Mouse (Mus musculus): ENCODE results near the gene Fmo6. TPM values are rescaled to one million over a fixed set of nuclear protein-coding genes. Genes with fewer than 3 reads are reported as not detected.

The Fmo6 gene
- not detected for total RNA-seq (2021)
- long read RNA-seq, experiment 1, result 0 reads
- long read RNA-seq, experiment 2, result 0 reads

DNA sequence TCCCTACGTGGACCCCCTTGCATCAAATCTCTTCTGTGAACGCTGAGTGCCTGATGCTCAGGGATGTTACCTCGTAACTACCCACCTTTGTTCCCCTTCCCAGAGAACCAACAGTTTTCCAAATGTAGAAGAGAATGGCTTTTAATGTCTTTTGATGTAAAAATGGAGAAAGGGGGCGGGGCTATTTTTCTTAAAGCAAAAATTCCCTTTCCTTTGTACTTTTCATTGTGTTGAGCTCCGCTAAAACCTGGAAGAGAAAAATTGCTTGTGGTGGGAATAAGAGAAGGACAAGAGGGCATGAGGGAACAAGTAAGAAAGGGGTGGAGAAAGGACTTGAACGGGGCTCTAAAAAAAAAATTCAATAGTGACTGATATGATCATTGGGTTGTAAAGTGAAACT is at the start of gene Fmo6:
TSS of gene Fmo6 (minus strand) at position 101 of the 400 bp plus-strand sequence.
- no peak for DNase-seq
- intact Hi-C loops (cut with DNase I; ENCODE audit: low total_unique reads), result no loop called here

DNA sequence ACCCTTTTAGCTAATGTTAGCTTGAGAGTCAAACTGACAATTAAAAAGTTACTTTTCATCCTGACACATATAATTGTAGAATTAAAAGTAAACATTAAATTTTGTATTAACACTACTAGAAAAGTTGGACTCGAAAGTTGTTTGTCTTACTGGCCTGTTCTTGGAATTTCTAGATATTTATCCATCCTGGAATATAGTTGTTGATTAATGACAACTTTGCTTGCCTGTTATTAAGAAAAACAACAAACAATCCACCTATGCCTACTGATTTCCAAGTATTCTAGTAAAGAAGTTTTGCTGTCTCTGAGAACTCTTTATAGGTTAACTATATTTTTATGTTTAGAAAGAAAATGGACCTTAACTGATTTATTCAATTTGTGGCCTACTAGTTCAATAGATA is 49.5 kb upstream of the Fmo6 start:
- intact Hi-C loops (cut with DNase I; ENCODE audit: low total_unique reads), result no loop called here

DNA sequence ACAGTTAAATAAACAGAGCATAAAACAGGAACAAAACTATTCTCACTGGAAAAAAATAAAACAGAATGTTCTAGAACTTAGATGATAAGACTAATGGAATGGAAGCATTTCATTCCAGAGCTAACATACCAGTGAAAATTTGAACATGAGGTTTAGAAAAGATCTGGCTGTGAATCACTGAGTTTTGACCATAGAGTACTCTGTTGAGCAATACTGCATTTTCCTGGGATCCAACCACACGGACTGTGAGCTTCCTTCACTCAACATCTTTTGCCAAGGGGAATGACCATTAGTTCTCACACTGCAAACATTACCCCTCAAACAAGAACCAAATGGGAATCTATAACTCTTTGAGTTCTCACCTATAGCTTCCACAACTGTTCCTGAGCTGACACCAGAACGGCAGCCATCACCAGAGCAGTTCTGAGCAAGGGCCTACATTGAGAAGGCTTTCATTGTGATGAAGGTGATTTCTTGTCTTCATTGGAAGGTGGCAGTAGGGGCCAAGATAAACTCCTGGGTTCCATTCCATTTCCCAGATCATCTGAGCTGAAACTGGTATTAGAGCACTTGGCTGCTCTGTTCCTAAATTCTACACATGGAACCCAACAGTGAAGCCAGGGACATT is 48.9 kb upstream of the Fmo6 start:
- DNase-seq, result no peak
- intact Hi-C loops (cut with DNase I; ENCODE audit: low total_unique reads), result no loop called here

More for the DNA sequence above, 49.5 kb upstream of the Fmo6 start:
- no peak for DNase-seq

DNA sequence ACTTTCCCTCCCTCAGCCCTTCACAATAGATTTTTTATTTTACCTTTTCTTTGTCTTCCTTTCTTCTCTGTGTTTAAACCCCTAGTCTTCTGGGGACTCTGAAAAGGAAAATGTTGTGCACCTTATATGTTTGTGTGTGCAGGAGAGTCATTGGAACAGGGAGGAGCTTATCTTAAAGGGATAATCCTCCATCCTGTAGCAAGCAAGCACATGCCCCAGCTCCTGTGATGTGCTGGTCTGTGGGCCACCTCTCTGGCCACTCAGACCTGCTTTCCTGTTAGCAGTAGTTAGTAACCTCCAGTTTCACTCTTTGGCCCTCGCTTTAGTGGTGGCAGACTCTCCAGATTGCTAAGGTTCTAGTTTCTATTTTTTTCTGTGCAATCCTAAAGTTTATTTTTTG is 47.1 kb upstream of the Fmo6 start, which contains the start of gene Fmo3:
TSS of gene Fmo3 (minus strand) at position 101 of the 400 bp plus-strand sequence.
- intact Hi-C loops (cut with DNase I; ENCODE audit: low total_unique reads), result no loop called here
- no peak for DNase-seq

DNA sequence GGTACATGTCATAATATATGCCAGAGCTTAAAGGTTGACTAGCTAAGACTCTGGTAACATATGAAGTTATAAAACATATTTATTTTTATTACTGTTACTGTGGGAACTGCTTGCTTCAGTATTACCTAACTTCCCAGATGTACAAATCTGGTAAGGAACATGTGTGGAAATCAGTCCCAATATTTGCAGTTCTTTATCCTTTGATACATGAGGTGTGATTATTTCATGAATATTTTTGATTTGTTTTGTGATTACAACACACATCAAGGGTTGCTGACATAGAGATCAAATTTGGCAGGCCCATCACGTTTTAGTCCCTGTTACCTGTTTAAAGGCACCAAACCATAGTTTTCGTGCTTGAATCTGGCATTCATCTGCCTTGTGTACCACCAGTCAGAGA is 26.2 kb upstream of the Fmo6 start:
- intact Hi-C loops (cut with DNase I; ENCODE audit: low total_unique reads), result no loop called here
- DNase-seq, result no peak

DNA sequence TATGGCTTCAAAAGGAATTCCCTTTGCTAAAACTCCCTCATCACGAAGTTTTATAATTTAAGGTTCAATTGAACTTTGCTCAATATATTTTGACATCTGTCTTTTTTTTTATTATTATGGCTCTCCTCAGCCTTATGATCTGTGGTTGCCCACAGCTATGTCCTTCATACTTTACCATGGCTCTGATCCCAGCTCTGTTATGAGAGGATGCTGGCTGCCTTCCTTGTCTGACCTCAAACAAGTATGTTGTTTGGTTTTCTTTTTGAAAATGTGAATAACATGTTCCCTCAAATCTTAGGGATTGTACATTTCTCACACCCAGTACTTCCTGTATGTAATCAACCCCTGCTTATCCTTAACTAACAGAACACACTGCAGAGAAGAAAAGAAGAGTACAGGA is 20.1 kb upstream of the Fmo6 start:
- intact Hi-C loops (cut with DNase I; ENCODE audit: low total_unique reads), result no loop called here

DNA sequence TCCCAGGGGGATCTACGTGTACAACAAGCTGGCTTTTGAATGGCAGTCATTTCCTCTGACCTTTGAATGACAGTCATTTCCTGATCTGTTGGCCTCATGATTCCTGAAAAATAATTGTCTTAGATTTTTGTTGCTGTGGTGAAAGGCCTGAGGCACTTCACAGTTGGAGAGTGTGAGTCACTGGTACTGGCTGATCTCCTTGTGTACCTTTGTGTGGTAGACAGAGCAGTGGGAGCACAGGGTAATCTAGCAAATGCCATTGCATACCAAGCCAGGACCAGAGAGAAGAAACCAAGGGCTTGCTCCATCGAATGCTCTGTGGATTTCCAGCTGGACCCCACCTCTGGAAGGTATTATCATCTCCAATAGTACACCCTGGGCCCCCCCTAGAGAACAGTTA is 15.8 kb upstream of the Fmo6 start:
- DNase-seq, result no peak
- intact Hi-C loops (cut with DNase I; ENCODE audit: low total_unique reads), result no loop called here

More for the DNA sequence above, 20.1 kb upstream of the Fmo6 start:
- DNase-seq, result no peak

DNA sequence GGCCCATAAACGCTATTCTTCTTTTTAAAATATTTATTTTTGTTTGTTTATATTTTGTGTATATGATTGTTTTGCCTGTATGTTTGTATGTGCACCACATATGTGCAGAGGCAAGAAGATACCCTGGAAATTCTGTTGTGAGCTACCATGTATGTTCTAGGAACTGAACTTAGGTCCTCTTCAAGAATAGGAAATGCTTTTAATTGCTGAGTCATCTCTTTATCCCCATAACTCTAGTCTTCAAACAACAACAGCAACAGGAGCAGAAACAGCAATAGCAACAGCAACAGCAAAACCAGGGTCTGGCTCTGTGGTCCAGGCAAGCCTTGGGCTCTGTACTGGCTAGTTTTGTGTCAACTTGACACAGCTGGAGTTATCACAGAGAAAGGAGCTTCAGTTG is 12.4 kb upstream of the Fmo6 start:
- intact Hi-C loops (cut with DNase I; ENCODE audit: low total_unique reads), result no loop called here
- no peak for DNase-seq

DNA sequence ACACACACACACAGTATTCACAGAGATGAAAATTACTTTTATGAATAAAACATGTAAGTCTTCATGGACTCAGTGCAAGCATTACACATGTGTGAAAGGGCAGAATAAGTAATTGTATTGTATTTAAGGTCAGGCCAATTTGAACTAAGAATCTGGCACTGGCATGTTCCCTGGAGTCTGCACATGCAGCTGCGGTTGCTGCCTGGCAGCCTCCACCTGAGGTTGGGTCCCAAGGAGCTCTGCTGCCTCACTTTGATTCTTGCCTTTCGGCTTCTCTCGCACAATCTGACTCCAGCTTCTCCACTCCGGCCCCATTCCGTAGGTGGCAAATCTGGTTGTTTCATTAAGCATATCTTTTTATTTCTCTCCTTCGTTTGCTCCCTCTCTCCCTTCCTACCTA is 10.6 kb upstream of the Fmo6 start:
- intact Hi-C loops (cut with DNase I; ENCODE audit: low total_unique reads), result no loop called here
- DNase-seq, result no peak

DNA sequence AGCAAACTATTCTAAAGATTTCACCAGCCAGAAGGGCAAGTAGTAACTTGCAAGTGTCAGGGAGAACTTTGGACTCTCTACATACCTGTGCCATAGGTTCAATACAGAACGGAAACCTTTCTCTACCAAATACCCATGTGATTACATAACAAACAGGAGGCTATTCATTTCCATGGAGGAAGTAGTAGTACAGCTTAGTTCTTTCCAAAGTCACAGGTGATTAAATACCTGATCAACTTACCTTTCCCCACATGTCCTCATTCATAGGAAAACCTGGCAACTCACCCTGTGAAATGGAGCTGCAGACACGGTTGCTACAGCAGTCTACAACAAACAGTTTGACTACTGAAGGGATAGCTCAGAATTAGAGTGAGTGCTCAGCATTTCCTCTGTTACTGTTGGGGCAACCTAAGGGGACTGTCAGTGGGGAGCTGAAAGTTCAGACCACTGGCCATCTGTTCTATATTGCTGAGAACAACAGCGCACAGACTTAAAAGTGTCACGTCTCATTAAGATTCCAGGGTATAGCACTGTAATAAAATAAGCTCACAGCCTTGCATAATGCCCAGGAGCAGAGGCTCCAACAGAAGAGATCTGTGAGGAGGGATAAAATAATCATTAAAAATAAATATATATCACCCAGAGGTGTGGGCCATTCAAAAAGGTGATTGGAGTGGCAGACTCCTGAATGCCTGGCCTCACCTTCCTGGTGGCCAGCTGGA is 9.7 kb upstream of the Fmo6 start:
- DNase-seq, result no peak
- intact Hi-C loops (cut with DNase I; ENCODE audit: low total_unique reads), result no loop called here

DNA sequence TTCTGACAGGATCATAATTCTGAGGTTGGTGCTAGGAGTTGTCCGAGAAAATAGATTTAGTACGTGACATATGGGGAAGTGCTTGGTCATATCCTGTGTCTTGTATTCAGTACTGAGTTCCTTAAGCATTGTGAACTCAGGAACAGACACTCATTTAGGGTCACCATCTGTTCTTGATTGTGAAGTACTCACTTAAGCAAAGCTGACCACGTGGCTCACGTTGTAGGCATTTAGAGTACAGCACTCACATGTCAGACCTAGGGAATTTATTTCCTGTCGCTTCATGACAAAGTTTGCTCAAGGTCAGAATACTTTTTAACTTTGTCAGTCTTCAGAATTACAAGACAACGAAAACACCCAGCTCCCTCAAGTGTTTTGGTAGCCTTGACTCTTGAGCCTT is 6.4 kb upstream of the Fmo6 start:
- DNase-seq, result no peak
- intact Hi-C loops (cut with DNase I; ENCODE audit: low total_unique reads), result no loop called here

DNA sequence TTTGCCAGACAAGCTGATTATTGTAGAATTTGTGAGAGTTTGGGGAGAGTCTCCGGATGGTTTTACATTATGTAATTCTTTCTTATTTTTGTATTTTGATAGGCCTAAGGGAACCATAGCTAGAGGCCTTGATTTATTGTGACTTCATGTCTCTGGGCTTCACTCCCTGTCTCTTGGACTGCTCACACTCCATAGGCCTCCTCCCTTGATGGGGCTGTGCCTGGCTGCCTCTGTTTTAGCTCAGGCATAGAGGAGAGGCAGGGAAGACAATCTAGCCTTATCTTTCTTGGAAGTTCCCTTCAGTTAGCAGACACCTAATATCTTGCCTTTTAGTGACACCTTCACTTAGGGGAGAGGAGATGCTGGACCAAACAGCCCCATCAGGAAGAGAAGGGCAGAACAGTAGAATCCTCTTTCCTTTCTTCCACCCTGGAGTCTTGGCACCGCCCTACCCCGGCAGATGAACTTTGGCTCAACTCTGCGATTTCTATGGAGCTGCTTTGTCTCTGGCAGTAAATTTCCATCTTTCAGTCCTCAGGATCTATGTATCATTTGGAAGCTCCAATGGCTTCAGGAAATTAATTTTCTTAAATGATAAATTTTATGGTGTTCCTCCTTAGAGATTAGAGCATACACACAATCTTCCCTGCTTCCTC is 1.5 kb upstream of the Fmo6 start:
- intact Hi-C loops (cut with DNase I; ENCODE audit: low total_unique reads), result no loop called here
- peak; percentile 40 for DNase-seq

DNA sequence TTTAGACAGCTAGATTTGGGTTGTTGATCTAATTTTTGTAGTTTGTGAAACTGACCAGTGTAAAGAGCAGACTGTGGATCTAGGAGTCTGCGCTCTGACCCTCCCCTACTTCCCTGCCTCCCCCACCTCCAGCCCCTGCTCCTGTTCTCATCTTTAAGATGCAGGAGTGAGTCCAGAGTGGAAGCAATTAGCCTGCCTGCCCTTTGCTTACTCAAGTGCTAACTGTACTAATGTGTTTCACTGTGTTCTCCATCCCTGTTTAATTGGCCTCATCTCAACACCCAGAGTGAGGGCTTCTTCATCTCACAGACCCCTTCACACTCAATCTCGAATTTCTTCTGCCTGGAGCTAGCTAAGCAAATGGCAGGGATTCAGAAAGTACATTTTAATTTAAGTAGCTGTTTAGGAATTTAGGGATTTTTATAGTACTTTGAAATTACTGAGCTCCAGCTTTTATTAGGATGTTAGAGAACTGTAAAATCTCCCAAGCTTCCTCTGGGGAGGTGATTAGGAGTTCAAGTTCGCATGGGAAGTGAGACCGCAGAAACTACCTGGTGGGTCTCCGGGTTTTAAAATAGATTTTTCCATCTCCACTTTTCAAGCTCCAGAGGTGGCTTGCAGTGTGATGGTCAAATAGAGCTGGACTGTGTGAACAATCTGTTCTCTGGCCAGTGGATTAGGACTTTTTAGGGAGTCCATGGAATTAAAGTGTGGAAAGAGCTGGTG is 818 bp upstream of the Fmo6 start:
- DNase-seq, result no peak
- intact Hi-C loops (cut with DNase I; ENCODE audit: low total_unique reads), result no loop called here

DNA sequence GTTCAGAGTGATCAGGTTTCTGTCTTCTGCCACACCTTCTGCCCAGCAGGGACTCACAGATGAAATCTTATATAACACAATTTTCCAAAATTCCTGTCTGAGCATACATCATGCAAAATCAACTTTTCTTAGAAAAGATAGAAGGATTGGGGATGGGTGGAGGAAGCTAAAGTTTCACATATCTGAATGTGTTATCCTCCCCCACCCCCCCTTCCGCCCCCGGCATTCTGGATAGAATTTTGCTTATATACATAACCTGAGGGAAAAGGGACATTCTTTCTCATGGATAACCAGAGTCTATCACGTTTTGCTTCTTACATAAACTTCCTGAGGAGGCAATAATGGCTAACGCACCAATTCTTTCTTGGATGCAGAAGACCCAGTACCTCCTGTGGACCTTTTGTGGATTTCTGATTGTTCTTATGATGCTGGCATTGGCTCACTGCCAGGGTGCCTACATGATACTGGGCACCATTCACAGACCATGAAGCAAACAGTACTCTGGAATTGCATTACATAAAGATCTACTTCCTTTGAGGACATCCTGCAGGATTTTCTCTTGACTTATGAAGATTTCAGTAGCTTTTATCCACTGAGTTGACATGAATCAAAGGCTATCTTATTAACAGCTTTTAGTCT is 2.8 kb downstream of the Fmo6 start:
- intact Hi-C loops (cut with DNase I; ENCODE audit: low total_unique reads), result no loop called here

DNA sequence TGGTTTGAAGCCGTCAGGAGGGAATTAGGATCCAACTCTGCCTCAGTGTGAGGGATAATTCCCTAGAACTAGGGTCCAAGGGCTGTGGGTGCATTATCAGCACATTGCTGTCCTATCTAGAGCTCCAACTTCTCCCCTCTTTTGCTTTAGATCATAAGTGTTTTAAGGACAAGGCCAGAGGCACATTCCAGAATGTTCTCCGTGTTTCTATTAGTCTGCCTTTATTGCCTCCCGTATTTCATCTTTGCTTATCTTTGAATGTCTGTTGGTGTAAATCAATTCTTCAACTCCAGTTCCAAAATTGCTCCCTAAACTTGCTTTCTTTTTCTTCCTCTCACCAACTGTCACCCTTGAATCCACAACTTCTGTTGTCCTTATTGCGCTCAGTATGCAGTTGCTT is 4.9 kb downstream of the Fmo6 start:
- intact Hi-C loops (cut with DNase I; ENCODE audit: low total_unique reads), result no loop called here

More for the DNA sequence above, 2.8 kb downstream of the Fmo6 start:
- no peak for DNase-seq

DNA sequence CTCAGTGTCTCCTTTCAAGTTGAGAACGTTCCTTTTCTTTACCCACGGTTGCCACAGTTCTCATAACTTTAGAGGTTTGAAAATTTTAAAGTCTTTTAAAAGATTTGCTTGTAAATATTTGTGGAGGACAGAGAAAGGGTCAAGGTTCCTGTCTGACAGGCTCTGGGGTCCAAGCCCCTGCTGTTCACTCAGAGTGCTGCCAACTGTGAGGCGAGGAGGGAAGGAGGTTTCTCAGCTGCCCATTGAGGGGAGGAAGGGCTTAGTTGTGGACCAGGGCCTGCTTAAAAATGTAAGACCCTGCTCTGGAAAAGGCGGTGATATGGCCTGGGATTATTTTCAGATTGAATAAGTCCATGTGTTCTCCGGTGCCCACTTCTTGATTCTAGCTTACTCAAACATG is 5.4 kb downstream of the Fmo6 start:
- no peak for DNase-seq
- intact Hi-C loops (cut with DNase I; ENCODE audit: low total_unique reads), result no loop called here

More for the DNA sequence above, 4.9 kb downstream of the Fmo6 start:
- no peak for DNase-seq

DNA sequence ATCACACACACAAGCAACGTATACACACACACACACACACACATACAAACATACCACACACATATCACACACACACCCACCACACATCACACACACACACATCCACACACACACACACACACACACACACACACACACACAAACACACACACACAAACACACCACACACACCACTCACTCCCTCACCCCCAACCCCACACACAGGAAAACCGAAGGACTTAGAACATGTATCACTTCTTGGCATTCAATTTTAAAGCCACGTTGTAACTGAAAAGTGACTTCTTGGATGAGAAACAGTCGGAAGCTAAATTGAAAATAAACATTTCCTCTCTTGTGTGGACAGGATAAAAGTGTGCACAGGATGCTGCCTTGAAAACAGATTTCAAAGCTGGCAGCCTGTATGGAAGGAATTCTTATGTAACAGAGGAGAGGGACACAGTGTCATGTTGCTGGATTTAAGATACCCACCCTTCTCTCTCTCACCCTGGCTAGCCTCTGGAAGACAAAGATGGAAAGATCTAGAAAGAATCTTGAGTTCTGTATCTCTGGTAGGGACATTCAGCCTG is 5.9 kb downstream of the Fmo6 start:
- intact Hi-C loops (cut with DNase I; ENCODE audit: low total_unique reads), result no loop called here
- DNase-seq, result no peak

DNA sequence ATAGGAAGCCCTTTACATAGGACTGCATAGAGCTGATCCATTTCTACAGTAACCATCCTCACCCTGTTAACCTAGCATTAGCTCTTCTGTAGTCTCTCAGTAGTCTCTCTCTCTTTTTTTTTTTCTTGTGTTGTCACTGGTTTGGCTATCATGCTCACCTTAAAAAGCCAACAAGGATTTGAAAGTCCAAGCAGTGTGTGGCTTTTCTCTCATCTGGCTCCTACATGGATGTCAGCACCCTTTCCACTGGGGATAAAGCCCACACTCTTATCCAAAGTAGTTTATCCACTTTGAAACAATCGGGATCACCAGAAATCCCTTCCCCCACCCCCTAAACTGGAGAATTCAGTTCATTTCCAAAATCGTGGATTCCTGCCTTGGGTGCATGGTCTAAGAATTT is 6.7 kb downstream of the Fmo6 start:
- intact Hi-C loops (cut with DNase I; ENCODE audit: low total_unique reads), result no loop called here
- DNase-seq, result no peak

DNA sequence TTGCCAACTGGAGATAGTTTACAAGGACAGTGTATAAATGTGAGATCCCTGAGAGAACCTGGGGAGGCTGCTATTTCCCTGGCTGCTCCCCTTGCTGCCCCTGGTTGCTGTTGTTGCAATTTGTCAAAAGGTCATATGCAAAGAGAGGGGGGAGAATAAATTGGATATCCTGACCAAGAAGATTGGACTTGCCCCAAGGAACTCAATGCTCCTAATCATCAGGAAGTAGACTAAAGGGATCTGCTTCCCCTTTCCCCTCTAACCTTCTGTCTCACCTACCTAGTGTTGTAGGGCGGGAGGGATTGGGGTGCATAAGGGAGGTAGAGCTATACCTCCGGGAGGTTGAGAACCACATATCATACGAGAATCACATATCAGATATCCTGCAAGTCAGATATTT is 8.2 kb downstream of the Fmo6 start:
- intact Hi-C loops (cut with DNase I; ENCODE audit: low total_unique reads), result no loop called here
- no peak for DNase-seq
